In genomic region chr3:39637924-39638323, GRCm38 (mm10) we compare ENCODE assay signal across 17 mouse cellular contexts.
DNase-seq lines count a peak whose midpoint lies in the region; ATAC-seq and TF ChIP-seq lines count a peak whose summit lies in the region.
"Had no signal": no experiment of that assay in that cellular context is flagged by ENCODE, and none has a peak within 500 bp of the region (broad histone marks: within the 10 kb centered on the region; RNA-seq: fewer than 3 reads in every experiment).

No protein-coding gene starts in this region.

- no peaks in the 10 kb centered on the region for H3K27me3 ChIP-seq in kidney, postnatal 0 days (ENCODE audit: insufficient read depth, low read length)
- H3K27me3 ChIP-seq in midbrain, embryonic 14.5 days (ENCODE audit: control insufficient read depth, insufficient read depth, low read length): no peaks in the 10 kb centered on the region
- H3K27me3 ChIP-seq in midbrain, embryonic 15.5 days (replicated peaks): no peaks in the 10 kb centered on the region
- no peaks in the 10 kb centered on the region for H3K27me3 ChIP-seq in forebrain, postnatal 0 days (ENCODE audit: insufficient read depth, low read length)
- no peaks in the 10 kb centered on the region for H3K27me3 ChIP-seq in neural tube, embryonic 14.5 days (ENCODE audit: control insufficient read depth, insufficient read depth, low read length)
- H3K27me3 ChIP-seq: heart, embryonic 12.5 days had no signal

- no peaks in the 10 kb centered on the region for H3K36me3 ChIP-seq in kidney, postnatal 0 days (ENCODE audit: insufficient read depth, low read length)
- H3K36me3 ChIP-seq in midbrain, embryonic 14.5 days (ENCODE audit: control insufficient read depth, insufficient read depth, low read length): no peaks in the 10 kb centered on the region
- H3K36me3 ChIP-seq in midbrain, embryonic 15.5 days (replicated peaks): no peaks in the 10 kb centered on the region
- H3K36me3 ChIP-seq in forebrain, postnatal 0 days (ENCODE audit: insufficient read depth): no peaks in the 10 kb centered on the region
- no peaks in the 10 kb centered on the region for H3K36me3 ChIP-seq in neural tube, embryonic 14.5 days (ENCODE audit: control insufficient read depth, insufficient read depth, low read length)
- H3K36me3 ChIP-seq: embryonic facial prominence, embryonic 10.5 days; heart, embryonic 12.5 days had no signal

- H3K27ac ChIP-seq in kidney, postnatal 0 days: no peak overlapping the region
- H3K27ac ChIP-seq in midbrain, embryonic 14.5 days (replicated peaks; ENCODE audit: low read depth, low read length): no peak overlapping the region
- no peak overlapping the region for H3K27ac ChIP-seq in midbrain, embryonic 15.5 days
- H3K27ac ChIP-seq in forebrain, postnatal 0 days (ENCODE audit: low read depth, low read length): no peak overlapping the region
- no peak overlapping the region for H3K27ac ChIP-seq in neural tube, embryonic 14.5 days (ENCODE audit: low read depth, low read length)
- H3K27ac ChIP-seq: embryonic facial prominence, embryonic 10.5 days; macrophage had no signal

- H3K4me2 ChIP-seq in kidney, postnatal 0 days (ENCODE audit: low read length): no peak overlapping the region
- H3K4me2 ChIP-seq in midbrain, embryonic 14.5 days (ENCODE audit: low read length): no peak overlapping the region
- H3K4me2 ChIP-seq in midbrain, embryonic 15.5 days: no peak overlapping the region
- H3K4me2 ChIP-seq in forebrain, postnatal 0 days (ENCODE audit: low read depth): no peak overlapping the region
- no peak overlapping the region for H3K4me2 ChIP-seq in neural tube, embryonic 14.5 days (ENCODE audit: low read depth, low read length)
- H3K4me2 ChIP-seq: heart, embryonic 12.5 days had no signal

- H3K4me1 ChIP-seq in kidney, postnatal 0 days (replicated peaks; ENCODE audit: insufficient read depth, low read length): no peaks in the 10 kb centered on the region
- H3K4me1 ChIP-seq in midbrain, embryonic 14.5 days (ENCODE audit: control insufficient read depth, insufficient read depth, low read length): no peaks in the 10 kb centered on the region
- no peaks in the 10 kb centered on the region for H3K4me1 ChIP-seq in midbrain, embryonic 15.5 days
- H3K4me1 ChIP-seq in forebrain, postnatal 0 days (ENCODE audit: insufficient read depth): no peaks in the 10 kb centered on the region
- H3K4me1 ChIP-seq in neural tube, embryonic 14.5 days (ENCODE audit: control insufficient read depth, insufficient read depth, low read length): 0 out of 2 replicates have a peak, but pooled peaks cover 2% of the 10 kb centered on the region
- H3K4me1 ChIP-seq: embryonic facial prominence, embryonic 10.5 days; heart, embryonic 12.5 days had no signal

- TF ChIP-seq CTCF in kidney, postnatal 0 days (IDR thresholded peaks at IDR 0.05; ENCODE audit: low read depth): no peak
- no peak for TF ChIP-seq CTCF in forebrain, postnatal 0 days (IDR thresholded peaks at IDR 0.05; ENCODE audit: low read depth)

- no peaks in the 10 kb centered on the region for H3K9me3 ChIP-seq in kidney, postnatal 0 days (replicated peaks; ENCODE audit: low read length)
- no peaks in the 10 kb centered on the region for H3K9me3 ChIP-seq in midbrain, embryonic 14.5 days (ENCODE audit: control insufficient read depth, low read length)
- no peaks in the 10 kb centered on the region for H3K9me3 ChIP-seq in midbrain, embryonic 15.5 days
- H3K9me3 ChIP-seq in forebrain, postnatal 0 days (ENCODE audit: low read length): no peaks in the 10 kb centered on the region
- H3K9me3 ChIP-seq in neural tube, embryonic 14.5 days (ENCODE audit: control insufficient read depth, low read length): no peaks in the 10 kb centered on the region
- H3K9me3 ChIP-seq: embryonic facial prominence, embryonic 10.5 days; heart, embryonic 12.5 days had no signal

- DNase-seq in kidney, postnatal 0 days (ENCODE audit: low spot score): peak; percentile 49
- DNase-seq in kidney, adult 11 months: no peak
- DNase-seq in midbrain, embryonic 14.5 days: peak; percentile 13
- DNase-seq in forebrain, postnatal 0 days: peak; percentile 32
- DNase-seq in natural killer cell, adult 2 months (ENCODE audit: low spot score in 2 of 2): no peak
- DNase-seq: adrenal gland, postnatal 10 days; cerebellum, adult 8-10 months; liver; right cerebral cortex, adult 18-20 months; thymus, postnatal 36 days had no signal

- ATAC-seq in kidney, postnatal 0 days (replicated peaks; ENCODE audit: low FRiP score, low read depth): no peak
- ATAC-seq in midbrain, embryonic 14.5 days (ENCODE audit: low FRiP score, low TSS enrichment): no peak
- ATAC-seq in midbrain, embryonic 15.5 days (replicated peaks): no peak
- peak; percentile 84 for ATAC-seq in forebrain, postnatal 0 days
- peak; percentile 93 for ATAC-seq in neural tube, embryonic 14.5 days (ENCODE audit: low read depth)
- ATAC-seq: CD4-positive, CD25-positive, alpha-beta regulatory T cell, adult 4 months had no signal

- 40% methylated on average over 5 of the region's 5 CpGs for WGBS in kidney, postnatal 0 days
- 79% methylated on average over 5 of the region's 5 CpGs for WGBS in midbrain, embryonic 14.5 days
- WGBS in midbrain, embryonic 15.5 days: 74% methylated on average over 5 of the region's 5 CpGs
- WGBS in forebrain, postnatal 0 days: 62% methylated on average over 5 of the region's 5 CpGs
- WGBS in neural tube, embryonic 14.5 days: 47% methylated on average over 5 of the region's 5 CpGs

- no peak overlapping the region for H3K9ac ChIP-seq in kidney, postnatal 0 days (ENCODE audit: low read depth, low read length)
- no peak overlapping the region for H3K9ac ChIP-seq in midbrain, embryonic 14.5 days (replicated peaks; ENCODE audit: low read length)
- no peak overlapping the region for H3K9ac ChIP-seq in midbrain, embryonic 15.5 days
- H3K9ac ChIP-seq in forebrain, postnatal 0 days: no peak overlapping the region
- no peak overlapping the region for H3K9ac ChIP-seq in neural tube, embryonic 14.5 days (replicated peaks; ENCODE audit: low read depth, low read length)
- H3K9ac ChIP-seq: heart, embryonic 12.5 days had no signal

- no peak overlapping the region for H3K4me3 ChIP-seq in kidney, postnatal 0 days (replicated peaks; ENCODE audit: low read depth, low read length)
- no peak overlapping the region for H3K4me3 ChIP-seq in midbrain, embryonic 14.5 days (replicated peaks; ENCODE audit: low read depth, low read length)
- H3K4me3 ChIP-seq in midbrain, embryonic 15.5 days: no peak overlapping the region
- no peak overlapping the region for H3K4me3 ChIP-seq in forebrain, postnatal 0 days (ENCODE audit: low read depth, low read length)
- H3K4me3 ChIP-seq in neural tube, embryonic 14.5 days (ENCODE audit: low read depth, low read length): no peak overlapping the region
- H3K4me3 ChIP-seq: embryonic facial prominence, embryonic 10.5 days; erythroblast, embryonic 14.5 days; heart, embryonic 12.5 days had no signal

Comparison
In these comparisons a context has a peak if more than half of its experiments do, and no peak if none do; other contexts are left out.
1. DNase-seq: peak in kidney, postnatal 0 days (single experiment), midbrain, embryonic 14.5 days (single experiment) and forebrain, postnatal 0 days (single experiment); none in kidney, adult 11 months (single experiment) and natural killer cell, adult 2 months (0 of 2).
2. ATAC-seq: peak in forebrain, postnatal 0 days (single experiment) and neural tube, embryonic 14.5 days (single experiment); none in kidney, postnatal 0 days (single experiment), midbrain, embryonic 14.5 days (single experiment) and midbrain, embryonic 15.5 days (single experiment).